Mouse (Mus musculus) ES-E14 (cell line): ENCODE measurements around the gene Socs3. TPM values are rescaled to one million over a fixed set of nuclear protein-coding genes. Genes with fewer than 3 reads are reported as not detected.

Experiments
- DNase-seq: peaks from one replicate; pipeline ENCODE4 v3.0.0-alpha.2; 2013; ENCODE audit warnings: low read depth, low spot score
- H3K27ac ChIP-seq: 2 replicates; pipeline ENCODE4 v1.5.1; 2012; ENCODE audit warnings: low read depth, mild to moderate bottlenecking, low read length, moderate library complexity, mixed read lengths; ENCODE audit not compliant: poor library complexity, insufficient read depth, severe bottlenecking
- H3K36me3 ChIP-seq: 2 replicates; pipeline ENCODE4 v1.6.1; 2012; ENCODE audit warnings: mild to moderate bottlenecking, low read length, moderate library complexity, mixed read lengths; ENCODE audit not compliant: control insufficient read depth, poor library complexity, insufficient read depth, severe bottlenecking
- H3K4me1 ChIP-seq, 2 experiments: fragments of 150-350 bp in 1 of 2; sonication (generic) in 1 of 2; 2 replicates each; pipeline ENCODE4 v1.6.1; 2012; ENCODE audit warnings: low read length in 2 of 2, mild to moderate bottlenecking in 1 of 2, mixed read lengths in 1 of 2; ENCODE audit not compliant: control insufficient read depth in 2 of 2, insufficient read depth in 2 of 2, poor library complexity in 1 of 2
- H3K4me3 ChIP-seq, 2 experiments: fragments of 150-350 bp in 1 of 2; sonication (generic) in 1 of 2; 2 replicates each; pipeline ENCODE4 v1.5.1; 2012; ENCODE audit warnings: low read length in 2 of 2, low read depth in 1 of 2, mild to moderate bottlenecking in 1 of 2, mixed read lengths in 1 of 2; ENCODE audit not compliant: insufficient read depth in 1 of 2, poor library complexity in 1 of 2, severe bottlenecking in 1 of 2
- H3K9ac ChIP-seq: 2 replicates; pipeline ENCODE4 v1.6.1; 2012; ENCODE audit warnings: low read depth, mild to moderate bottlenecking, low read length, mixed read lengths; ENCODE audit not compliant: poor library complexity, insufficient read depth, severe bottlenecking
- H3K9me3 ChIP-seq: fragments of 150-350 bp; sonication (generic); 2 replicates; pipeline ENCODE4 v1.6.1; 2012; ENCODE audit warnings: low read depth, mild to moderate bottlenecking, low read length; ENCODE audit not compliant: control insufficient read depth, insufficient read depth
- CHD2 ChIP-seq: IDR thresholded peaks from 2 replicates; pipeline ENCODE4 v1.6.1; 2014; ENCODE audit warnings: mild to moderate bottlenecking, low read depth, low read length, inconsistent platforms
- HCFC1 ChIP-seq: IDR thresholded peaks from 2 replicates; pipeline ENCODE4 v1.6.1; 2012; ENCODE audit warnings: low read length, inconsistent platforms, borderline replicate concordance; ENCODE audit not compliant: insufficient read depth
- MAFK ChIP-seq: IDR thresholded peaks from 2 replicates; pipeline ENCODE4 v1.6.1; 2014; ENCODE audit warnings: mild to moderate bottlenecking, low read depth, low read length, inconsistent platforms; ENCODE audit not compliant: insufficient read depth
- ZC3H11A ChIP-seq: IDR thresholded peaks from 2 replicates; pipeline ENCODE4 v1.6.1; 2012; ENCODE audit warnings: low read depth, mild to moderate bottlenecking, inconsistent platforms, low read length, borderline replicate concordance
- ZNF384 ChIP-seq: IDR thresholded peaks from 2 replicates; pipeline ENCODE4 v1.6.1; 2012; ENCODE audit warnings: low read depth, low read length, inconsistent platforms
- in situ Hi-C, 2 experiments: fragments of 600-800 bp; cut with MboI; formaldehyde crosslinking; loops; one replicate each; pipeline ENCODE4 v1.15.1; 2025; ENCODE audit warnings: low sequenced_read_pairs in 2 of 2, inconsistent platforms in 1 of 2; ENCODE audit not compliant: unreplicated experiment in 2 of 2
- total RNA-seq: library from RNA; depleted of rRNA; stranded (reverse); fragments of 300-350 nt; gene quantifications from 2 replicates; pipeline ENCODE4 v1.2.3, GENCODE M21; 2012

Socs3 gene
- total RNA-seq, 1 experiment: 69.8 TPM

GRCm38 (mm10) chr11:117934576-117935368, 35.1 kb downstream of the Socs3 start:
- Histone ChIP-seq H3K27ac (peak overlapping the region; percentile 70), H3K9me3 (no peaks in the 10 kb centered on the region), H3K9ac (peak overlapping the region; percentile 43; the same call in 1 of the 2 replicates), H3K4me3 (no peak overlapping the region), H3K4me1 (peaks cover 23 to 39% of the 10 kb centered on the region in 2 experiments), H3K36me3 (no peaks in the 10 kb centered on the region)
- DNase-seq: no peak
- TF ChIP-seq HCFC1 (no peak), CHD2 (no peak), ZNF384 (no peak), ZC3H11A (no peak), MAFK (no peak)
- in situ Hi-C loops: no loop called here

GRCm38 (mm10) chr11:117934168-117934567, 35.7 kb downstream of the Socs3 start:
- Histone ChIP-seq H3K36me3 (no peaks in the 10 kb centered on the region), H3K27ac (peak overlapping the region; percentile 70), H3K4me1 (peaks cover 23 to 37% of the 10 kb centered on the region in 2 experiments), H3K9me3 (no peaks in the 10 kb centered on the region), H3K9ac (no peak overlapping the region), H3K4me3 (no peak overlapping the region)
- TF ChIP-seq MAFK (no peak), HCFC1 (no peak), ZC3H11A (no peak), ZNF384 (no peak), CHD2 (no peak)
- peak; percentile 88 for DNase-seq
- in situ Hi-C loops: no loop called here

- H3K9me3 ChIP-seq: no peaks in the 10 kb centered on the region
- in situ Hi-C loops: no loop called here
- H3K4me3 ChIP-seq: no peak overlapping the region; a peak in 1 of 4 replicates
- H3K36me3 ChIP-seq: no peaks in the 10 kb centered on the region
- peak overlapping the region; percentile 47; the same call in 1 of the 2 replicates for H3K27ac ChIP-seq
- H3K4me1 ChIP-seq: peaks cover 23 to 37% of the 10 kb centered on the region in 2 experiments
- no peak overlapping the region for H3K9ac ChIP-seq
- DNase-seq: no peak
- no peak for TF ChIP-seq HCFC1
- TF ChIP-seq ZC3H11A: no peak
- TF ChIP-seq CHD2: no peak
- no peak for TF ChIP-seq MAFK
- TF ChIP-seq ZNF384: no peak
Observed at GRCm38 (mm10) chr11:117932195-117932594, 37.7 kb downstream of the Socs3 start.

GRCm38 (mm10) chr11:117931576-117931975, 38.3 kb downstream of the Socs3 start:
- no peak overlapping the region for H3K4me3 ChIP-seq
- H3K4me1 ChIP-seq: peaks cover 21 to 36% of the 10 kb centered on the region in 2 experiments
- TF ChIP-seq HCFC1 (no peak), CHD2 (no peak), ZC3H11A (no peak), ZNF384 (no peak), MAFK (no peak)
- no peaks in the 10 kb centered on the region for H3K9me3 ChIP-seq
- H3K36me3 ChIP-seq: no peaks in the 10 kb centered on the region
- in situ Hi-C loops: no loop called here
- no peak overlapping the region for H3K27ac ChIP-seq
- H3K9ac ChIP-seq: no peak overlapping the region
- no peak for DNase-seq
